Mouse (Mus musculus): ENCODE results near the gene Ifi27l2b. TPM values are rescaled to one million over a fixed set of nuclear protein-coding genes. Genes with fewer than 3 reads are reported as not detected.
"Not testable (repeated sequence)": the region's sequence is repeated elsewhere in the genome, so short reads cannot be mapped to it uniquely, and the experiment has no call there.

Gene Ifi27l2b
- polyA plus RNA-seq, 1 experiment: 0.11 TPM

GRCm38 (mm10) chr12:103486726-103487125, 29.7 kb upstream of the Ifi27l2b start:
- TF ChIP-seq CTCF (IDR thresholded peaks at IDR 0.05; ENCODE audit: insufficient read depth, low read length) (no peak), POLR2A (IDR thresholded peaks at IDR 0.05; ENCODE audit: borderline replicate concordance, extremely low read depth, low read depth, low read length) (no peak)
- Histone ChIP-seq H3K4me3 (replicated peaks; ENCODE audit: extremely low read depth, low read depth, low read length) (no peak overlapping the region), H3K4me1 (ENCODE audit: control insufficient read depth, insufficient read depth, low read length) (no peaks in the 10 kb centered on the region; the same call in 1 of the 2 replicates)
- WGBS: 82% methylated on average over 1 of the region's 1 CpGs
- no peak for DNase-seq

- 74% methylated on average over 9 of the region's 9 CpGs for WGBS
- not testable (repeated sequence) for DNase-seq; H3K4me3 ChIP-seq (replicated peaks; ENCODE audit: extremely low read depth, low read depth, low read length); H3K4me1 ChIP-seq (ENCODE audit: control insufficient read depth, insufficient read depth, low read length)
Observed at GRCm38 (mm10) chr12:103484200-103484972, 27.4 kb upstream of the Ifi27l2b start.

- Histone ChIP-seq H3K4me3 (replicated peaks; ENCODE audit: extremely low read depth, low read depth, low read length) (no peak overlapping the region), H3K4me1 (ENCODE audit: control insufficient read depth, insufficient read depth, low read length) (no peaks in the 10 kb centered on the region; the same call in 1 of the 2 replicates)
- no peak for DNase-seq
- no peak for TF ChIP-seq POLR2A (IDR thresholded peaks at IDR 0.05; ENCODE audit: borderline replicate concordance, extremely low read depth, low read depth, low read length)
- 72% methylated on average over 2 of the region's 2 CpGs for WGBS
Observed at GRCm38 (mm10) chr12:103482781-103483180, 25.8 kb upstream of the Ifi27l2b start.

- no peak for DNase-seq
- WGBS: 57% methylated on average over 5 of the region's 5 CpGs
- H3K4me1 ChIP-seq (ENCODE audit: control insufficient read depth, insufficient read depth, low read length): no peaks in the 10 kb centered on the region
- no peak overlapping the region for H3K4me3 ChIP-seq (replicated peaks; ENCODE audit: extremely low read depth, low read depth, low read length)
- TF ChIP-seq POLR2A (IDR thresholded peaks at IDR 0.05; ENCODE audit: borderline replicate concordance, extremely low read depth, low read depth, low read length) (no peak), CTCF (IDR thresholded peaks at IDR 0.05; ENCODE audit: insufficient read depth, low read length) (no peak)
Observed at GRCm38 (mm10) chr12:103481671-103482070, 24.6 kb upstream of the Ifi27l2b start.

GRCm38 (mm10) chr12:103477461-103478015, 20.5 kb upstream of the Ifi27l2b start:
- WGBS: 44% methylated on average over 7 of the region's 7 CpGs
- H3K4me1 ChIP-seq (ENCODE audit: control insufficient read depth, insufficient read depth, low read length): no peaks in the 10 kb centered on the region
- no peak for DNase-seq
- no peak for TF ChIP-seq POLR2A (IDR thresholded peaks at IDR 0.05; ENCODE audit: borderline replicate concordance, extremely low read depth, low read depth, low read length)
- H3K4me3 ChIP-seq (replicated peaks; ENCODE audit: extremely low read depth, low read depth, low read length): no peak overlapping the region

GRCm38 (mm10) chr12:103476779-103477389, 19.9 kb upstream of the Ifi27l2b start:
- 74% methylated on average over 1 of the region's 1 CpGs for WGBS
- no peak for TF ChIP-seq CTCF (IDR thresholded peaks at IDR 0.05; ENCODE audit: insufficient read depth, low read length)
- no peak for DNase-seq
- H3K4me1 ChIP-seq (ENCODE audit: control insufficient read depth, insufficient read depth, low read length): no peaks in the 10 kb centered on the region
- H3K4me3 ChIP-seq (replicated peaks; ENCODE audit: extremely low read depth, low read depth, low read length): no peak overlapping the region

- Histone ChIP-seq H3K4me3 (replicated peaks; ENCODE audit: extremely low read depth, low read depth, low read length) (no peak overlapping the region), H3K4me1 (ENCODE audit: control insufficient read depth, insufficient read depth, low read length) (no peaks in the 10 kb centered on the region)
- 20% methylated on average over 2 of the region's 2 CpGs for WGBS
- TF ChIP-seq POLR2A (IDR thresholded peaks at IDR 0.05; ENCODE audit: borderline replicate concordance, extremely low read depth, low read depth, low read length): no peak
- no peak for TF ChIP-seq CTCF (IDR thresholded peaks at IDR 0.05; ENCODE audit: insufficient read depth, low read length)
- no peak for DNase-seq
Observed at GRCm38 (mm10) chr12:103474481-103474880, 17.5 kb upstream of the Ifi27l2b start.

GRCm38 (mm10) chr12:103456727-103457126, 296 bp downstream of the Ifi27l2b start:
- WGBS: no CpG with 5 or more reads among the region's 1 CpGs
- H3K4me1 ChIP-seq (ENCODE audit: control insufficient read depth, insufficient read depth, low read length); DNase-seq; H3K4me3 ChIP-seq (replicated peaks; ENCODE audit: extremely low read depth, low read depth, low read length): not testable (repeated sequence)

GRCm38 (mm10) chr12:103453361-103453760, 3.7 kb downstream of the Ifi27l2b start:
- Histone ChIP-seq H3K4me3 (replicated peaks; ENCODE audit: extremely low read depth, low read depth, low read length) (no peak overlapping the region), H3K4me1 (ENCODE audit: control insufficient read depth, insufficient read depth, low read length) (no peaks in the 10 kb centered on the region)
- DNase-seq: no peak
- TF ChIP-seq POLR2A (IDR thresholded peaks at IDR 0.05; ENCODE audit: borderline replicate concordance, extremely low read depth, low read depth, low read length) (no peak), CTCF (IDR thresholded peaks at IDR 0.05; ENCODE audit: insufficient read depth, low read length) (no peak)

GRCm38 (mm10) chr12:103445060-103445459, 12.0 kb downstream of the Ifi27l2b start:
- H3K4me3 ChIP-seq (replicated peaks; ENCODE audit: extremely low read depth, low read depth, low read length): no peak overlapping the region
- H3K4me1 ChIP-seq (ENCODE audit: control insufficient read depth, insufficient read depth, low read length): no peaks in the 10 kb centered on the region
- no peak for DNase-seq
- no peak for TF ChIP-seq CTCF (IDR thresholded peaks at IDR 0.05; ENCODE audit: insufficient read depth, low read length)
- TF ChIP-seq POLR2A (IDR thresholded peaks at IDR 0.05; ENCODE audit: borderline replicate concordance, extremely low read depth, low read depth, low read length): no peak
- 83% methylated on average over 3 of the region's 3 CpGs for WGBS

- H3K4me1 ChIP-seq (ENCODE audit: control insufficient read depth, insufficient read depth, low read length); DNase-seq; H3K4me3 ChIP-seq (replicated peaks; ENCODE audit: extremely low read depth, low read depth, low read length): not testable (repeated sequence)
- whole genome bisulfite sequencing: 37% methylated on average over 6 of the region's 7 CpGs
Observed at GRCm38 (mm10) chr12:103444261-103444660, 12.8 kb downstream of the Ifi27l2b start.

Measured in lung, adult 2 months (tissue).